Mouse (Mus musculus): ENCODE data around the gene Ttc30a2.

GRCm38 (mm10) chr2:75960366-75961330 lies 17.3 kb downstream of the Ttc30a2 start:
- TF ChIP-seq CHD2 (IDR thresholded peaks at IDR 0.05; ENCODE audit: low read depth, low read length) = no peak
- no peak for TF ChIP-seq HCFC1 (IDR thresholded peaks at IDR 0.05; ENCODE audit: borderline replicate concordance, insufficient read depth, low read length)
- no peak for TF ChIP-seq ZC3H11A (IDR thresholded peaks at IDR 0.05; ENCODE audit: borderline replicate concordance, low read depth, low read length)
- no peak for TF ChIP-seq MAFK (IDR thresholded peaks at IDR 0.05; ENCODE audit: insufficient read depth, low read depth, low read length)
